Mouse (Mus musculus): Measurements from ENCODE around the gene Gba2. TPM values are rescaled to one million over a fixed set of nuclear protein-coding genes. Genes with fewer than 3 reads are reported as not detected.

The Gba2 gene
- total and polyA plus RNA-seq, 2 experiments: 5.3 to 10.9 TPM

DNA sequence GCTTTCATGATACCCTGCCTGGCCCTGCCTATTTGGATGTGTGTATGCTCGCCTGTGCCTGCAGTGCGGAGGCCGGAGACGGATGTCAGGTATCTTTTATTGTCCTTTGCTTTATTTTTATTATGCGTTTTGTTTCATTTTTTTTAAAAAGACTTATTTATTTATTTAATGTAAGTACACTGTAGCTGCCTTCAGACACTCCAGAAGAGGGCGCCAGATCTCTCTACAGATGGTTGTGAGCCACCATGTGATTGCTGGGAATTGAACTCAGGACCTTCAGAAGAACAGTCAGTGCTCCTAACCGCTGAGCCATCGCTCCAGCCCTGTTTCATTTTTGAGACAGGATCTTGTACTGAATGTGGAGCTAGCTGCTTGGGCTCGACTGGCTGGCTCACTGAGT, 50.2 kb downstream of the Gba2 start:
- TF ChIP-seq CTCF (IDR thresholded peaks at IDR 0.05; ENCODE audit: low read depth, low read length): no peak
- TF ChIP-seq POLR2A (IDR thresholded peaks at IDR 0.05; ENCODE audit: extremely low read depth, insufficient read depth, low read length): no peak
- Histone ChIP-seq H3K27ac (replicated peaks; ENCODE audit: insufficient read depth, low read depth, low read length) (no peak overlapping the region), H3K4me3 (ENCODE audit: insufficient read depth, low read depth, low read length) (no peak overlapping the region), H3K27me3 (ENCODE audit: control insufficient read depth, insufficient read depth, low read length) (no peaks in the 10 kb centered on the region), H3K79me2 (ENCODE audit: control insufficient read depth, insufficient read depth, low read length) (no peaks in the 10 kb centered on the region), H3K36me3 (ENCODE audit: control insufficient read depth, insufficient read depth, low read length) (peaks cover 10% of the 10 kb centered on the region; the same call in 1 of the 2 replicates), H3K9ac (ENCODE audit: low read depth, low read length) (no peak overlapping the region), H3K4me1 (ENCODE audit: control insufficient read depth, insufficient read depth, low read length) (peaks cover 6% of the 10 kb centered on the region)
- WGBS: 90% methylated on average over 9 of the region's 9 CpGs
- DNase-seq (ENCODE audit: extremely low read depth, low read depth, low spot score): peak; percentile 29

DNA sequence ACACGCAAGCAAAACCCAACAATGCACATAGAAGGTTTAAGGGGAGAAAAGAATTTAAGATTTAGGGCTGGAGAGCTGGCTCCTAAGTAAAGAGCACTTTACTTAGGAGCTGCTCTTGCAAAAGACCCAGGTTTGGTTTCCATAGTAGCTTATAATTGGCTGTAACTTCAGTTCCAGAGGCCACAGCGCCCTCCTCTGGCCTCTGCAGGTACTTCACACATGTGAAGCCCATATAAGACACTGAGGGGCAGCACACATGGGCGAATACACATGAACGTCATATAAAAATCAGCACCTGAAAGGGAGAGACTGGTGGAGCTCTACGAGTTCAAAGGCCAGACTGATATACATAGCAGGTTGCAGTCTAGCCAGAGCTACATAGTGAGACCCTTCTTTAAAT, 50.8 kb downstream of the Gba2 start:
- no peak overlapping the region for H3K27ac ChIP-seq (replicated peaks; ENCODE audit: insufficient read depth, low read depth, low read length)
- H3K27me3 ChIP-seq (ENCODE audit: control insufficient read depth, insufficient read depth, low read length): no peaks in the 10 kb centered on the region
- DNase-seq (ENCODE audit: extremely low read depth, low read depth, low spot score): peak; percentile 18
- TF ChIP-seq CTCF (IDR thresholded peaks at IDR 0.05; ENCODE audit: low read depth, low read length) (peak; percentile 51), POLR2A (IDR thresholded peaks at IDR 0.05; ENCODE audit: extremely low read depth, insufficient read depth, low read length) (no peak)
- no peak overlapping the region for H3K9ac ChIP-seq (ENCODE audit: low read depth, low read length)
- 78% methylated on average over 5 of the region's 5 CpGs for WGBS
- H3K4me1 ChIP-seq (ENCODE audit: control insufficient read depth, insufficient read depth, low read length): peaks cover 6% of the 10 kb centered on the region; the same call in 1 of the 2 replicates
- H3K36me3 ChIP-seq (ENCODE audit: control insufficient read depth, insufficient read depth, low read length): peaks cover 7% of the 10 kb centered on the region; the same call in 1 of the 2 replicates
- no peak overlapping the region for H3K4me3 ChIP-seq (ENCODE audit: insufficient read depth, low read depth, low read length)
- H3K79me2 ChIP-seq (ENCODE audit: control insufficient read depth, insufficient read depth, low read length): no peaks in the 10 kb centered on the region

GRCm38 (mm10) chr4:43519956-43520355, 58.7 kb downstream of the Gba2 start:
- WGBS: 20% methylated on average over 6 of the region's 6 CpGs
- Histone ChIP-seq H3K27ac (replicated peaks; ENCODE audit: insufficient read depth, low read depth, low read length) (0 out of 2 replicates have a peak overlapping the region, but pooled peaks have one; percentile 21), H3K9ac (ENCODE audit: low read depth, low read length) (peak overlapping the region; percentile 38; the same call in 1 of the 2 replicates), H3K4me1 (ENCODE audit: control insufficient read depth, insufficient read depth, low read length) (peaks cover 11% of the 10 kb centered on the region), H3K27me3 (ENCODE audit: control insufficient read depth, insufficient read depth, low read length) (no peaks in the 10 kb centered on the region), H3K36me3 (ENCODE audit: control insufficient read depth, insufficient read depth, low read length) (no peaks in the 10 kb centered on the region), H3K4me3 (ENCODE audit: insufficient read depth, low read depth, low read length) (no peak overlapping the region), H3K79me2 (ENCODE audit: control insufficient read depth, insufficient read depth, low read length) (no peaks in the 10 kb centered on the region)
- DNase-seq (ENCODE audit: extremely low read depth, low read depth, low spot score): peak; percentile 64
- TF ChIP-seq POLR2A (IDR thresholded peaks at IDR 0.05; ENCODE audit: extremely low read depth, insufficient read depth, low read length) (no peak), CTCF (IDR thresholded peaks at IDR 0.05; ENCODE audit: low read depth, low read length) (no peak)

DNA sequence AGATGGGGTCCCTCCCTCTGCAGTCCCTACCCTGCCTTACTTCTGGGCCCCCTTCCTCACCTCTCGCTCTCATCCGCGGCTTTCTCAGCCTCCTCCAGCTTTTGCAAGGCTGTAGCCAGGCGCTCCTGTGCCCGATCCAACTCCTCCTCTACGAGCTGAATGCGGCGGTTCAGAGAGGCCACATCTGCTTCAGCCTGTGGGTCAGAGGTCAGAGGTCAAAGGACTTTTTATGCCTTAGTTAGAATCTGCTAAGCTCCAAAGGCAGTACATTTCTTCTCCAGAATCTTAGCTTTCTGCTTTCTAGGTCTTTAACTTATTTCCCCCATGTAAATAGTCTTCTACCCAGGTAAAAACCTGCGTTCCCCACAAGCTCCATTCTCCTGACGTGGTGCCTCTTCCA, 59.1 kb downstream of the Gba2 start:
- TF ChIP-seq CTCF (IDR thresholded peaks at IDR 0.05; ENCODE audit: low read depth, low read length) (no peak), POLR2A (IDR thresholded peaks at IDR 0.05; ENCODE audit: extremely low read depth, insufficient read depth, low read length) (no peak)
- 18% methylated on average over 10 of the region's 10 CpGs for whole genome bisulfite sequencing
- Histone ChIP-seq H3K4me1 (ENCODE audit: control insufficient read depth, insufficient read depth, low read length) (peaks cover 11% of the 10 kb centered on the region), H3K4me3 (ENCODE audit: insufficient read depth, low read depth, low read length) (no peak overlapping the region), H3K36me3 (ENCODE audit: control insufficient read depth, insufficient read depth, low read length) (no peaks in the 10 kb centered on the region), H3K27ac (replicated peaks; ENCODE audit: insufficient read depth, low read depth, low read length) (0 out of 2 replicates have a peak overlapping the region, but pooled peaks have one; percentile 21), H3K9ac (ENCODE audit: low read depth, low read length) (peak overlapping the region; percentile 38; the same call in 1 of the 2 replicates), H3K27me3 (ENCODE audit: control insufficient read depth, insufficient read depth, low read length) (no peaks in the 10 kb centered on the region), H3K79me2 (ENCODE audit: control insufficient read depth, insufficient read depth, low read length) (no peaks in the 10 kb centered on the region)
- peak; percentile 79 for DNase-seq (ENCODE audit: extremely low read depth, low read depth, low spot score)

Other genes starting within 250 kb of the Gba2 start
- gene Rusc2, start 196.9 kb downstream of the Gba2 start, total RNA-seq (2014; rRNA removed): 14.2 and 15.9 TPM in 2 replicates
- 17.2 and 17.5 TPM in 2 replicates for gene Rusc2, start 196.9 kb downstream of the Gba2 start, polyA plus RNA-seq (2012; rRNA removed)
- gene Fam166b, start 149.7 kb downstream of the Gba2 start, total RNA-seq (2014; rRNA removed): not detected in 2 replicates
- not detected in 2 replicates for gene Fam166b, start 149.7 kb downstream of the Gba2 start, polyA plus RNA-seq (2012; rRNA removed)
- 3.0 and 3.2 TPM in 2 replicates for gene Tesk1, start 136.9 kb downstream of the Gba2 start, total RNA-seq (2014; rRNA removed)
- 25.0 and 28.3 TPM in 2 replicates for gene Tesk1, start 136.9 kb downstream of the Gba2 start, polyA plus RNA-seq (2012; rRNA removed)
- 2.8 and 3.6 TPM in 2 replicates for gene Cd72, start 124.2 kb downstream of the Gba2 start, total RNA-seq (2014; rRNA removed)
- 1.3 and 4.9 TPM in 2 replicates for gene Cd72, start 124.2 kb downstream of the Gba2 start, polyA plus RNA-seq (2012; rRNA removed)
- not detected in 2 replicates for gene Sit1, start 95.1 kb downstream of the Gba2 start, total RNA-seq (2014; rRNA removed)
- 0.13 and 0.51 TPM in 2 replicates for gene Sit1, start 95.1 kb downstream of the Gba2 start, polyA plus RNA-seq (2012; rRNA removed)
- 190 and 221 TPM in 2 replicates for gene Ccdc107, start 86.0 kb downstream of the Gba2 start, total RNA-seq (2014; rRNA removed)
- 260 and 344 TPM in 2 replicates for gene Ccdc107, start 86.0 kb downstream of the Gba2 start, polyA plus RNA-seq (2012; rRNA removed)
- 0.74 and 0.94 TPM in 2 replicates for gene Arhgef39, start 79.2 kb downstream of the Gba2 start, total RNA-seq (2014; rRNA removed)
- gene Arhgef39, start 79.2 kb downstream of the Gba2 start, polyA plus RNA-seq (2012; rRNA removed): 0.81 and 1.4 TPM in 2 replicates
- gene Car9, start 71.9 kb downstream of the Gba2 start, total RNA-seq (2014; rRNA removed): 0.20 and 0.28 TPM in 2 replicates
- gene Car9, start 71.9 kb downstream of the Gba2 start, polyA plus RNA-seq (2012; rRNA removed): 0.14 and 0.20 TPM in 2 replicates
- gene Tpm2, start 55.1 kb downstream of the Gba2 start, total RNA-seq (2014; rRNA removed): 1.8 and 8.4 TPM in 2 replicates
- gene Tpm2, start 55.1 kb downstream of the Gba2 start, polyA plus RNA-seq (2012; rRNA removed): 3.8 TPM in 2 replicates
- gene Creb3, start 16.5 kb downstream of the Gba2 start, total RNA-seq (2014; rRNA removed): 37.8 and 41.1 TPM in 2 replicates
- 47.9 and 62.0 TPM in 2 replicates for gene Creb3, start 16.5 kb downstream of the Gba2 start, polyA plus RNA-seq (2012; rRNA removed)
- 39.9 and 42.8 TPM in 2 replicates for gene Tln1, start 16.2 kb downstream of the Gba2 start, total RNA-seq (2014; rRNA removed)
- 29.9 and 38.6 TPM in 2 replicates for gene Tln1, start 16.2 kb downstream of the Gba2 start, polyA plus RNA-seq (2012; rRNA removed)
- gene Rgp1, start 158 bp downstream of the Gba2 start, total RNA-seq (2014; rRNA removed): 15.9 and 18.7 TPM in 2 replicates
- gene Rgp1, start 158 bp downstream of the Gba2 start, polyA plus RNA-seq (2012; rRNA removed): 33.2 and 44.5 TPM in 2 replicates
- not detected in 2 replicates for gene Msmp, start 5.6 kb upstream of the Gba2 start, total RNA-seq (2014; rRNA removed)
- gene Msmp, start 5.6 kb upstream of the Gba2 start, polyA plus RNA-seq (2012; rRNA removed): not detected in 2 replicates
- 22.9 and 29.2 TPM in 2 replicates for gene Npr2, start 53.1 kb upstream of the Gba2 start, total RNA-seq (2014; rRNA removed)
- 24.1 and 39.1 TPM in 2 replicates for gene Npr2, start 53.1 kb upstream of the Gba2 start, polyA plus RNA-seq (2012; rRNA removed)
- 0.47 and 0.55 TPM in 2 replicates for gene Spag8, start 74.7 kb upstream of the Gba2 start, total RNA-seq (2014; rRNA removed)
- gene Spag8, start 74.7 kb upstream of the Gba2 start, polyA plus RNA-seq (2012; rRNA removed): 0.83 and 1.1 TPM in 2 replicates
- gene Hint2, start 77.6 kb upstream of the Gba2 start, total RNA-seq (2014; rRNA removed): 202 and 236 TPM in 2 replicates
- 215 and 231 TPM in 2 replicates for gene Hint2, start 77.6 kb upstream of the Gba2 start, polyA plus RNA-seq (2012; rRNA removed)
- 0.46 and 0.81 TPM in 2 replicates for gene Tmem8b, start 90.1 kb upstream of the Gba2 start, total RNA-seq (2014; rRNA removed)
- gene Tmem8b, start 90.1 kb upstream of the Gba2 start, polyA plus RNA-seq (2012; rRNA removed): 1.8 and 1.9 TPM in 2 replicates
- not detected in 2 replicates for gene Fam221b, start 90.3 kb upstream of the Gba2 start, total RNA-seq (2014; rRNA removed)
- 0.02 TPM in 1 of 2 replicates, not detected in the other for gene Fam221b, start 90.3 kb upstream of the Gba2 start, polyA plus RNA-seq (2012; rRNA removed)
- gene Olfr70, start 121.9 kb upstream of the Gba2 start, total RNA-seq (2014; rRNA removed): not detected in 2 replicates
- not detected in 2 replicates for gene Olfr70, start 121.9 kb upstream of the Gba2 start, polyA plus RNA-seq (2012; rRNA removed)
- gene Olfr71, start 131.4 kb upstream of the Gba2 start, total RNA-seq (2014; rRNA removed): not detected in 2 replicates
- not detected in 2 replicates for gene Olfr71, start 131.4 kb upstream of the Gba2 start, polyA plus RNA-seq (2012; rRNA removed)
- 0.09 and 0.13 TPM in 2 replicates for gene Hrct1, start 148.3 kb upstream of the Gba2 start, total RNA-seq (2014; rRNA removed)
- gene Hrct1, start 148.3 kb upstream of the Gba2 start, polyA plus RNA-seq (2012; rRNA removed): 0.07 and 0.21 TPM in 2 replicates
- 0.07 and 0.18 TPM in 2 replicates for gene Spaar, start 151.2 kb upstream of the Gba2 start, total RNA-seq (2014; rRNA removed)
- gene Spaar, start 151.2 kb upstream of the Gba2 start, polyA plus RNA-seq (2012; rRNA removed): 0.07 and 0.12 TPM in 2 replicates
- gene Olfr159, start 192.1 kb upstream of the Gba2 start, total RNA-seq (2014; rRNA removed): not detected in 2 replicates
- gene Olfr159, start 192.1 kb upstream of the Gba2 start, polyA plus RNA-seq (2012; rRNA removed): not detected in 2 replicates
- gene Olfr156, start 245.0 kb upstream of the Gba2 start, total RNA-seq (2014; rRNA removed): not detected in 2 replicates
- gene Olfr156, start 245.0 kb upstream of the Gba2 start, polyA plus RNA-seq (2012; rRNA removed): not detected in 2 replicates